Mouse (Mus musculus): ENCODE results near the gene Hspa4. TPM values are rescaled to one million over a fixed set of nuclear protein-coding genes. Genes with fewer than 3 reads are reported as not detected.
"Not testable (repeated sequence)": the region's sequence is repeated elsewhere in the genome, so short reads cannot be mapped to it uniquely, and the experiment has no call there.

Gene Hspa4
- polyA plus RNA-seq, 1 experiment from 2014 or later, result 86.5 TPM

GRCm38 (mm10) chr11:53314770-53315173 lies 14.5 kb upstream of the Hspa4 start:
- ATAC-seq (ENCODE audit: low read depth) (no peak), DNase-seq (ENCODE audit: low spot score) (no peak)
- 28% methylated on average over 1 of the region's 1 CpGs for WGBS
- no peak overlapping the region for H3K27ac ChIP-seq (replicated peaks; ENCODE audit: low read depth, low read length)
- no peak overlapping the region for H3K4me2 ChIP-seq (ENCODE audit: low read depth, low read length)
- H3K9me3 ChIP-seq (ENCODE audit: control insufficient read depth, low read length), result no peaks in the 10 kb centered on the region
- H3K9ac ChIP-seq (ENCODE audit: low read depth, low read length), result no peak overlapping the region
- H3K36me3 ChIP-seq (ENCODE audit: control insufficient read depth, insufficient read depth, low read length), result no peaks in the 10 kb centered on the region
- H3K4me3 ChIP-seq (ENCODE audit: low read depth, low read length), result no peak overlapping the region
- no peaks in the 10 kb centered on the region for H3K4me1 ChIP-seq (ENCODE audit: control insufficient read depth, insufficient read depth, low read length)
- H3K27me3 ChIP-seq (replicated peaks; ENCODE audit: control insufficient read depth, insufficient read depth, low read length), result no peaks in the 10 kb centered on the region

GRCm38 (mm10) chr11:53312823-53313222 lies 12.6 kb upstream of the Hspa4 start:
- peaks cover 12% of the 10 kb centered on the region for H3K4me1 ChIP-seq (ENCODE audit: control insufficient read depth, insufficient read depth, low read length)
- H3K36me3 ChIP-seq (ENCODE audit: control insufficient read depth, insufficient read depth, low read length); H3K27ac ChIP-seq (replicated peaks; ENCODE audit: low read depth, low read length); H3K4me3 ChIP-seq (ENCODE audit: low read depth, low read length); ATAC-seq (ENCODE audit: low read depth); H3K9ac ChIP-seq (ENCODE audit: low read depth, low read length); H3K9me3 ChIP-seq (ENCODE audit: control insufficient read depth, low read length); H3K4me2 ChIP-seq (ENCODE audit: low read depth, low read length); H3K27me3 ChIP-seq (replicated peaks; ENCODE audit: control insufficient read depth, insufficient read depth, low read length); DNase-seq (ENCODE audit: low spot score): not testable (repeated sequence)
- WGBS, result 75% methylated on average over 1 of the region's 1 CpGs

- ATAC-seq (ENCODE audit: low read depth), result no peak
- no peak overlapping the region for H3K4me2 ChIP-seq (ENCODE audit: low read depth, low read length)
- H3K4me3 ChIP-seq (ENCODE audit: low read depth, low read length), result no peak overlapping the region
- no peak overlapping the region for H3K27ac ChIP-seq (replicated peaks; ENCODE audit: low read depth, low read length)
- no peak for DNase-seq (ENCODE audit: low spot score)
- H3K9ac ChIP-seq (ENCODE audit: low read depth, low read length), result no peak overlapping the region
- WGBS, result 38% methylated on average over 1 of the region's 1 CpGs
- H3K9me3 ChIP-seq (ENCODE audit: control insufficient read depth, low read length), result no peaks in the 10 kb centered on the region
- no peaks in the 10 kb centered on the region for H3K36me3 ChIP-seq (ENCODE audit: control insufficient read depth, insufficient read depth, low read length)
- peaks cover 18% of the 10 kb centered on the region for H3K4me1 ChIP-seq (ENCODE audit: control insufficient read depth, insufficient read depth, low read length)
- no peaks in the 10 kb centered on the region for H3K27me3 ChIP-seq (replicated peaks; ENCODE audit: control insufficient read depth, insufficient read depth, low read length)
Observed at GRCm38 (mm10) chr11:53311385-53311784, 11.1 kb upstream of the Hspa4 start.

GRCm38 (mm10) chr11:53308884-53309310 lies 8.6 kb upstream of the Hspa4 start:
- no peak overlapping the region for H3K4me3 ChIP-seq (ENCODE audit: low read depth, low read length)
- WGBS, result 15% methylated on average over 2 of the region's 2 CpGs
- peak; percentile 93 for ATAC-seq (ENCODE audit: low read depth)
- DNase-seq (ENCODE audit: low spot score), result peak; percentile 95
- 0 out of 2 replicates have a peak overlapping the region, but pooled peaks have one; percentile 39 for H3K9ac ChIP-seq (ENCODE audit: low read depth, low read length)
- peak overlapping the region; percentile 75 for H3K27ac ChIP-seq (replicated peaks; ENCODE audit: low read depth, low read length)
- H3K27me3 ChIP-seq (replicated peaks; ENCODE audit: control insufficient read depth, insufficient read depth, low read length), result no peaks in the 10 kb centered on the region
- H3K4me1 ChIP-seq (ENCODE audit: control insufficient read depth, insufficient read depth, low read length), result peaks cover 18% of the 10 kb centered on the region
- H3K36me3 ChIP-seq (ENCODE audit: control insufficient read depth, insufficient read depth, low read length), result no peaks in the 10 kb centered on the region
- H3K4me2 ChIP-seq (ENCODE audit: low read depth, low read length), result no peak overlapping the region
- H3K9me3 ChIP-seq (ENCODE audit: control insufficient read depth, low read length), result no peaks in the 10 kb centered on the region

- DNase-seq (ENCODE audit: low spot score), result peak; percentile 75
- peak; percentile 87 for ATAC-seq (ENCODE audit: low read depth)
- H3K4me2 ChIP-seq (ENCODE audit: low read depth, low read length), result no peak overlapping the region
Observed at GRCm38 (mm10) chr11:53308251-53308864, 8.1 kb upstream of the Hspa4 start.

GRCm38 (mm10) chr11:53307558-53308065 lies 7.4 kb upstream of the Hspa4 start:
- no peak overlapping the region for H3K9ac ChIP-seq (ENCODE audit: low read depth, low read length)
- no peaks in the 10 kb centered on the region for H3K36me3 ChIP-seq (ENCODE audit: control insufficient read depth, insufficient read depth, low read length)
- no peak overlapping the region for H3K4me3 ChIP-seq (ENCODE audit: low read depth, low read length)
- H3K27ac ChIP-seq (replicated peaks; ENCODE audit: low read depth, low read length), result peak overlapping the region; percentile 75
- no peak overlapping the region for H3K4me2 ChIP-seq (ENCODE audit: low read depth, low read length)
- ATAC-seq (ENCODE audit: low read depth), result no peak
- WGBS, result 54% methylated on average over 10 of the region's 10 CpGs
- H3K9me3 ChIP-seq (ENCODE audit: control insufficient read depth, low read length), result no peaks in the 10 kb centered on the region
- peaks cover 18% of the 10 kb centered on the region for H3K4me1 ChIP-seq (ENCODE audit: control insufficient read depth, insufficient read depth, low read length)
- peak; percentile 61 for DNase-seq (ENCODE audit: low spot score)
- H3K27me3 ChIP-seq (replicated peaks; ENCODE audit: control insufficient read depth, insufficient read depth, low read length), result no peaks in the 10 kb centered on the region

More at GRCm38 (mm10) chr11:53308251-53308864, 8.1 kb upstream of the Hspa4 start:
- Histone ChIP-seq H3K36me3 (ENCODE audit: control insufficient read depth, insufficient read depth, low read length) (no peaks in the 10 kb centered on the region), H3K9ac (ENCODE audit: low read depth, low read length) (0 out of 2 replicates have a peak overlapping the region, but pooled peaks have one; percentile 39), H3K4me3 (ENCODE audit: low read depth, low read length) (no peak overlapping the region), H3K27me3 (replicated peaks; ENCODE audit: control insufficient read depth, insufficient read depth, low read length) (no peaks in the 10 kb centered on the region), H3K4me1 (ENCODE audit: control insufficient read depth, insufficient read depth, low read length) (peaks cover 18% of the 10 kb centered on the region), H3K27ac (replicated peaks; ENCODE audit: low read depth, low read length) (peak overlapping the region; percentile 75), H3K9me3 (ENCODE audit: control insufficient read depth, low read length) (no peaks in the 10 kb centered on the region)

- ATAC-seq (ENCODE audit: low read depth), result no peak
- H3K4me1 ChIP-seq (ENCODE audit: control insufficient read depth, insufficient read depth, low read length), result peaks cover 18% of the 10 kb centered on the region
- peak; percentile 87 for DNase-seq (ENCODE audit: low spot score)
- no peak overlapping the region for H3K4me3 ChIP-seq (ENCODE audit: low read depth, low read length)
- no peaks in the 10 kb centered on the region for H3K9me3 ChIP-seq (ENCODE audit: control insufficient read depth, low read length)
- no peaks in the 10 kb centered on the region for H3K27me3 ChIP-seq (replicated peaks; ENCODE audit: control insufficient read depth, insufficient read depth, low read length)
- no peak overlapping the region for H3K27ac ChIP-seq (replicated peaks; ENCODE audit: low read depth, low read length)
- 47% methylated on average over 2 of the region's 2 CpGs for WGBS
- no peaks in the 10 kb centered on the region for H3K36me3 ChIP-seq (ENCODE audit: control insufficient read depth, insufficient read depth, low read length)
- H3K9ac ChIP-seq (ENCODE audit: low read depth, low read length), result no peak overlapping the region
- H3K4me2 ChIP-seq (ENCODE audit: low read depth, low read length), result no peak overlapping the region
Observed at GRCm38 (mm10) chr11:53306965-53307364, 6.7 kb upstream of the Hspa4 start.

GRCm38 (mm10) chr11:53304044-53304840 lies 4.0 kb upstream of the Hspa4 start:
- H3K27ac ChIP-seq (replicated peaks; ENCODE audit: low read depth, low read length), result no peak overlapping the region
- 79% methylated on average over 14 of the region's 14 CpGs for WGBS
- ATAC-seq (ENCODE audit: low read depth) (no peak), DNase-seq (ENCODE audit: low spot score) (no peak)
- no peaks in the 10 kb centered on the region for H3K27me3 ChIP-seq (replicated peaks; ENCODE audit: control insufficient read depth, insufficient read depth, low read length)
- H3K4me2 ChIP-seq (ENCODE audit: low read depth, low read length), result no peak overlapping the region
- no peak overlapping the region for H3K9ac ChIP-seq (ENCODE audit: low read depth, low read length)
- peaks cover 26% of the 10 kb centered on the region for H3K4me1 ChIP-seq (ENCODE audit: control insufficient read depth, insufficient read depth, low read length)
- H3K36me3 ChIP-seq (ENCODE audit: control insufficient read depth, insufficient read depth, low read length), result no peaks in the 10 kb centered on the region
- H3K9me3 ChIP-seq (ENCODE audit: control insufficient read depth, low read length), result no peaks in the 10 kb centered on the region
- no peak overlapping the region for H3K4me3 ChIP-seq (ENCODE audit: low read depth, low read length)
